In genomic region chr1:75388898-75389515, GRCm38 (mm10) we compare ENCODE assay signal across 9 mouse cellular contexts. TPM values are rescaled to one million over a fixed set of nuclear protein-coding genes. Genes with fewer than 3 reads are reported as not detected.
DNase-seq lines count a peak whose midpoint lies in the region; ATAC-seq lines count a peak whose summit lies in the region.
"Had no signal": no experiment of that assay in that cellular context is flagged by ENCODE, and none has a peak within 500 bp of the region (broad histone marks: within the 10 kb centered on the region; RNA-seq: fewer than 3 reads in every experiment).

No protein-coding gene starts in this region.

- no peak for DNase-seq in kidney, postnatal 25 days
- no peak for DNase-seq in forebrain, embryonic 11.5 days (ENCODE audit: low spot score)
- no peak for DNase-seq in layer of hippocampus, postnatal 10 days (ENCODE audit: low spot score in 2 of 2)
- no peak for DNase-seq in c-Kit-positive CD71-positive TER-119-positive erythroid progenitor cells, embryonic 14.5 days (ENCODE audit: low spot score)
- no peak for DNase-seq in layer of hippocampus, postnatal 14 days (ENCODE audit: low spot score in 2 of 2)
- DNase-seq: spleen, adult 18-20 months had no signal

- no peaks in the 10 kb centered on the region for H3K9me3 ChIP-seq in kidney, embryonic 16.5 days (ENCODE audit: low read length)
- H3K9me3 ChIP-seq in forebrain, embryonic 11.5 days (ENCODE audit: control insufficient read depth, low read length): no peaks in the 10 kb centered on the region
- no peaks in the 10 kb centered on the region for H3K9me3 ChIP-seq in intestine, embryonic 15.5 days
- no peaks in the 10 kb centered on the region for H3K9me3 ChIP-seq in neural tube, embryonic 13.5 days

- peak overlapping the region; percentile 35; the same call in 1 of the 2 replicates for H3K4me3 ChIP-seq in kidney, embryonic 16.5 days (ENCODE audit: low read length)
- peak overlapping the region; percentile 24; the same call in 1 of the 2 replicates for H3K4me3 ChIP-seq in forebrain, embryonic 11.5 days (ENCODE audit: low read depth, low read length)
- peak overlapping the region; percentile 26; the same call in 1 of the 2 replicates for H3K4me3 ChIP-seq in intestine, embryonic 15.5 days (replicated peaks)
- H3K4me3 ChIP-seq in neural tube, embryonic 13.5 days: peak overlapping the region; percentile 25

- no peaks in the 10 kb centered on the region for H3K36me3 ChIP-seq in kidney, embryonic 16.5 days (ENCODE audit: insufficient read depth, low read length)
- no peaks in the 10 kb centered on the region for H3K36me3 ChIP-seq in forebrain, embryonic 11.5 days (ENCODE audit: control insufficient read depth, insufficient read depth, low read length)
- H3K36me3 ChIP-seq in intestine, embryonic 15.5 days: 0 out of 2 replicates have a peak, but pooled peaks cover 5% of the 10 kb centered on the region
- H3K36me3 ChIP-seq in neural tube, embryonic 13.5 days: peaks cover 23% of the 10 kb centered on the region; the same call in 1 of the 2 replicates

- H3K9ac ChIP-seq in kidney, embryonic 16.5 days (replicated peaks; ENCODE audit: low read length): peak overlapping the region; percentile 48; the same call in 1 of the 2 replicates
- no peak overlapping the region for H3K9ac ChIP-seq in forebrain, embryonic 11.5 days (ENCODE audit: low read length)
- H3K9ac ChIP-seq in intestine, embryonic 15.5 days: peak overlapping the region; percentile 28; the same call in 1 of the 2 replicates
- H3K9ac ChIP-seq in neural tube, embryonic 13.5 days: peak overlapping the region; percentile 59

- peaks cover 31% of the 10 kb centered on the region for H3K27me3 ChIP-seq in kidney, embryonic 16.5 days (ENCODE audit: insufficient read depth, low read length)
- peaks cover 42% of the 10 kb centered on the region for H3K27me3 ChIP-seq in forebrain, embryonic 11.5 days (ENCODE audit: control insufficient read depth, insufficient read depth, low read length)
- peaks cover 26% of the 10 kb centered on the region for H3K27me3 ChIP-seq in intestine, embryonic 15.5 days (replicated peaks)
- H3K27me3 ChIP-seq in neural tube, embryonic 13.5 days: peaks cover 63% of the 10 kb centered on the region

- no peak for ATAC-seq in kidney, embryonic 16.5 days (ENCODE audit: low FRiP score, low TSS enrichment)
- no peak for ATAC-seq in forebrain, embryonic 11.5 days (replicated peaks; ENCODE audit: low FRiP score)
- ATAC-seq in intestine, embryonic 15.5 days: no peak
- ATAC-seq in neural tube, embryonic 13.5 days (ENCODE audit: low read depth): no peak

- peak overlapping the region; percentile 49; the same call in 1 of the 2 replicates for H3K4me2 ChIP-seq in kidney, embryonic 16.5 days (replicated peaks; ENCODE audit: low read depth, low read length)
- peak overlapping the region; percentile 37; the same call in 1 of the 2 replicates for H3K4me2 ChIP-seq in forebrain, embryonic 11.5 days (ENCODE audit: low read depth, low read length, severe bottlenecking)
- peak overlapping the region; percentile 57 for H3K4me2 ChIP-seq in intestine, embryonic 15.5 days (replicated peaks)
- H3K4me2 ChIP-seq in neural tube, embryonic 13.5 days: peak overlapping the region; percentile 53

- H3K4me1 ChIP-seq in kidney, embryonic 16.5 days (ENCODE audit: insufficient read depth, low read length): peaks cover 43% of the 10 kb centered on the region
- H3K4me1 ChIP-seq in forebrain, embryonic 11.5 days (replicated peaks; ENCODE audit: control insufficient read depth, insufficient read depth, low read length): peaks cover 23% of the 10 kb centered on the region
- H3K4me1 ChIP-seq in intestine, embryonic 15.5 days (replicated peaks): peaks cover 39% of the 10 kb centered on the region
- H3K4me1 ChIP-seq in neural tube, embryonic 13.5 days (replicated peaks): peaks cover 67% of the 10 kb centered on the region

- WGBS in kidney, embryonic 16.5 days: 38% methylated on average over 23 of the region's 23 CpGs
- 14% methylated on average over 23 of the region's 23 CpGs for WGBS in forebrain, embryonic 11.5 days
- WGBS in intestine, embryonic 15.5 days: 49% methylated on average over 23 of the region's 23 CpGs
- 21% methylated on average over 23 of the region's 23 CpGs for WGBS in neural tube, embryonic 13.5 days

- no peak overlapping the region for H3K27ac ChIP-seq in kidney, embryonic 16.5 days (ENCODE audit: low read length)
- H3K27ac ChIP-seq in forebrain, embryonic 11.5 days (ENCODE audit: low read depth, low read length): no peak overlapping the region
- no peak overlapping the region for H3K27ac ChIP-seq in intestine, embryonic 15.5 days
- H3K27ac ChIP-seq in neural tube, embryonic 13.5 days (replicated peaks): no peak overlapping the region

RNA-seq across cellular contexts. Expression of gene Speg, which starts 13.9 kb away (rescaled TPM):
- 61.4 and 61.5 TPM in 2 replicates for polyA plus RNA-seq in kidney, embryonic 16.5 days (2015; fragmentation: Nextera tagmentation; extraction: Ambion mirVana)
- 14.1 and 16.0 TPM in 2 replicates for polyA plus RNA-seq in forebrain, embryonic 11.5 days (2014; fragmentation: Nextera tagmentation; extraction: Ambion mirVana)
- 35.6 and 39.3 TPM in 2 replicates for polyA plus RNA-seq in intestine, embryonic 15.5 days (2015; fragmentation: Nextera tagmentation; extraction: Ambion mirVana)
- polyA plus RNA-seq in neural tube, embryonic 13.5 days (2015; fragmentation: Nextera tagmentation; extraction: Ambion mirVana): 17.8 and 21.4 TPM in 2 replicates
- 100 to 1,000 TPM; 164 to 175 TPM for total RNA-seq in layer of hippocampus, postnatal 10 days (2021)
- 100 to 1,000 TPM; 184 TPM for total RNA-seq in layer of hippocampus, postnatal 14 days (2021)

RNA-seq across cellular contexts. Expression of gene Des, which starts 28.9 kb away (rescaled TPM):
- 41.6 and 53.6 TPM in 2 replicates for polyA plus RNA-seq in kidney, embryonic 16.5 days (2015; fragmentation: Nextera tagmentation; extraction: Ambion mirVana)
- polyA plus RNA-seq in forebrain, embryonic 11.5 days (2014; fragmentation: Nextera tagmentation; extraction: Ambion mirVana): 0.86 and 1.5 TPM in 2 replicates
- polyA plus RNA-seq in intestine, embryonic 15.5 days (2015; fragmentation: Nextera tagmentation; extraction: Ambion mirVana): 105 and 111 TPM in 2 replicates
- 3.3 and 7.7 TPM in 2 replicates for polyA plus RNA-seq in neural tube, embryonic 13.5 days (2015; fragmentation: Nextera tagmentation; extraction: Ambion mirVana)
- total RNA-seq in layer of hippocampus, postnatal 10 days (2021): 1 to 10 TPM; 1.2 to 1.8 TPM
- 1 to 10 TPM; 1.6 to 1.8 TPM for total RNA-seq in layer of hippocampus, postnatal 14 days (2021)

RNA-seq across cellular contexts. Expression of gene Gmppa, which starts 46.7 kb away (rescaled TPM):
- polyA plus RNA-seq in kidney, embryonic 16.5 days (2015; fragmentation: Nextera tagmentation; extraction: Ambion mirVana): 91.4 and 91.6 TPM in 2 replicates
- polyA plus RNA-seq in forebrain, embryonic 11.5 days (2014; fragmentation: Nextera tagmentation; extraction: Ambion mirVana): 46.3 and 47.2 TPM in 2 replicates
- polyA plus RNA-seq in intestine, embryonic 15.5 days (2015; fragmentation: Nextera tagmentation; extraction: Ambion mirVana): 98.9 and 103 TPM in 2 replicates
- 74.4 and 75.9 TPM in 2 replicates for polyA plus RNA-seq in neural tube, embryonic 13.5 days (2015; fragmentation: Nextera tagmentation; extraction: Ambion mirVana)
- 10 to 100 TPM; 55.0 to 60.5 TPM for total RNA-seq in layer of hippocampus, postnatal 10 days (2021)
- 10 to 100 TPM; 56.0 to 62.2 TPM for total RNA-seq in layer of hippocampus, postnatal 14 days (2021)
